In genomic region chr10:94808275-94808674, GRCm38 (mm10) we compare ENCODE assay signal across 25 mouse cellular contexts.
DNase-seq lines count a peak whose midpoint lies in the region; ATAC-seq and TF ChIP-seq lines count a peak whose summit lies in the region.
"Had no signal": no experiment of that assay in that cellular context is flagged by ENCODE, and none has a peak within 500 bp of the region (broad histone marks: within the 10 kb centered on the region; RNA-seq: fewer than 3 reads in every experiment).

No protein-coding gene starts in this region.

- peak; percentile 25 for DNase-seq in forebrain, embryonic 11.5 days (ENCODE audit: low spot score)
- DNase-seq in liver, embryonic 13.5 days, result no peak
- DNase-seq in liver, embryonic 11.5 days (ENCODE audit: low spot score), result no peak
- DNase-seq in liver, embryonic 14.5 days (ENCODE audit: low read depth in 3 of 3, low spot score in 3 of 3), result peak in 2 of 3 experiments; percentile 13 to 20
- peak; percentile 24 for DNase-seq in mesoderm, embryonic 11.5 days (ENCODE audit: low read depth, low spot score)
- no peak for DNase-seq in gastrocnemius, adult 2 months
- DNase-seq: adrenal gland, adult 2 months; cerebellum, adult 18-20 months; cerebellum, postnatal 25 days; embryo, embryonic 11 days; gastrocnemius, postnatal 25 days; heart, adult 18-20 months; kidney, adult 18-20 months; lung, adult 2 months; lung, postnatal 14 days; midbrain, embryonic 14.5 days; retina, postnatal 1 day; right cerebral cortex, postnatal 25 days; spleen, adult 18-20 months had no signal

- H3K36me3 ChIP-seq in forebrain, embryonic 11.5 days (ENCODE audit: control insufficient read depth, insufficient read depth, low read length), result no peaks in the 10 kb centered on the region
- 0 out of 2 replicates have a peak, but pooled peaks cover 3% of the 10 kb centered on the region for H3K36me3 ChIP-seq in forebrain, embryonic 15.5 days
- H3K36me3 ChIP-seq in liver, embryonic 13.5 days, result no peaks in the 10 kb centered on the region
- H3K36me3 ChIP-seq in liver, embryonic 11.5 days (ENCODE audit: control insufficient read depth, insufficient read depth, low read length), result no peaks in the 10 kb centered on the region
- H3K36me3 ChIP-seq in liver, embryonic 14.5 days (replicated peaks; ENCODE audit: control insufficient read depth, insufficient read depth, low read depth), result no peaks in the 10 kb centered on the region
- no peaks in the 10 kb centered on the region for H3K36me3 ChIP-seq in heart, embryonic 11.5 days (ENCODE audit: control insufficient read depth, insufficient read depth, low read length)
- H3K36me3 ChIP-seq: limb, embryonic 12.5 days; neural tube, embryonic 12.5 days had no signal

- ATAC-seq in forebrain, embryonic 11.5 days (replicated peaks; ENCODE audit: low FRiP score), result no peak
- no peak for ATAC-seq in forebrain, embryonic 15.5 days (replicated peaks)
- peak; percentile 60 for ATAC-seq in liver, embryonic 13.5 days (ENCODE audit: low read depth)
- ATAC-seq in liver, embryonic 11.5 days (replicated peaks; ENCODE audit: low FRiP score), result no peak; the same call in 1 of the 2 replicates
- ATAC-seq in liver, embryonic 14.5 days (ENCODE audit: insufficient read depth), result peak; percentile 64; the same call in 1 of the 2 replicates
- ATAC-seq in heart, embryonic 11.5 days (replicated peaks; ENCODE audit: insufficient number of reproducible peaks, low FRiP score, low TSS enrichment), result no peak
- ATAC-seq: forebrain, embryonic 14.5 days; inflammation-experienced regulatory T-cells, adult 6 months had no signal

- no peaks in the 10 kb centered on the region; the same call in 1 of the 2 replicates for H3K4me1 ChIP-seq in forebrain, embryonic 11.5 days (replicated peaks; ENCODE audit: control insufficient read depth, insufficient read depth, low read length)
- H3K4me1 ChIP-seq in forebrain, embryonic 15.5 days, result peaks cover 31% of the 10 kb centered on the region
- H3K4me1 ChIP-seq in liver, embryonic 13.5 days (replicated peaks), result peaks cover 53% of the 10 kb centered on the region
- peaks cover 11% of the 10 kb centered on the region; the same call in 1 of the 2 replicates for H3K4me1 ChIP-seq in liver, embryonic 11.5 days (replicated peaks; ENCODE audit: control insufficient read depth, insufficient read depth, low read length)
- H3K4me1 ChIP-seq in liver, embryonic 14.5 days (replicated peaks; ENCODE audit: control insufficient read depth in 2 of 2, insufficient read depth in 2 of 2, low read length in 1 of 2), result peaks cover 0 to 28% of the 10 kb centered on the region in 2 experiments; a peak in 3 of 4 replicates
- peaks cover 7% of the 10 kb centered on the region for H3K4me1 ChIP-seq in heart, embryonic 11.5 days (ENCODE audit: control insufficient read depth, insufficient read depth, low read length)
- H3K4me1 ChIP-seq: limb, embryonic 12.5 days had no signal

- no peaks in the 10 kb centered on the region for H3K9me3 ChIP-seq in forebrain, embryonic 11.5 days (ENCODE audit: control insufficient read depth, low read length)
- no peaks in the 10 kb centered on the region for H3K9me3 ChIP-seq in forebrain, embryonic 15.5 days
- H3K9me3 ChIP-seq in liver, embryonic 13.5 days (replicated peaks), result no peaks in the 10 kb centered on the region
- H3K9me3 ChIP-seq in liver, embryonic 11.5 days (ENCODE audit: control insufficient read depth, low read length), result no peaks in the 10 kb centered on the region
- H3K9me3 ChIP-seq in liver, embryonic 14.5 days (ENCODE audit: control insufficient read depth, low read length), result no peaks in the 10 kb centered on the region
- no peaks in the 10 kb centered on the region for H3K9me3 ChIP-seq in heart, embryonic 11.5 days (replicated peaks; ENCODE audit: control insufficient read depth, low read length)
- H3K9me3 ChIP-seq: limb, embryonic 12.5 days; neural tube, embryonic 12.5 days had no signal

- H3K27me3 ChIP-seq in forebrain, embryonic 11.5 days (ENCODE audit: control insufficient read depth, insufficient read depth, low read length), result no peaks in the 10 kb centered on the region
- no peaks in the 10 kb centered on the region for H3K27me3 ChIP-seq in forebrain, embryonic 15.5 days
- H3K27me3 ChIP-seq in liver, embryonic 13.5 days, result no peaks in the 10 kb centered on the region
- no peaks in the 10 kb centered on the region for H3K27me3 ChIP-seq in liver, embryonic 11.5 days (replicated peaks; ENCODE audit: control insufficient read depth, insufficient read depth, low read length)
- no peaks in the 10 kb centered on the region for H3K27me3 ChIP-seq in liver, embryonic 14.5 days (ENCODE audit: control insufficient read depth, insufficient read depth, low read length)
- no peaks in the 10 kb centered on the region for H3K27me3 ChIP-seq in heart, embryonic 11.5 days (ENCODE audit: control insufficient read depth, insufficient read depth, low read length)
- H3K27me3 ChIP-seq: neural tube, embryonic 12.5 days had no signal

- no peak overlapping the region for H3K9ac ChIP-seq in forebrain, embryonic 11.5 days (ENCODE audit: low read length)
- no peak overlapping the region for H3K9ac ChIP-seq in forebrain, embryonic 15.5 days (replicated peaks)
- H3K9ac ChIP-seq in liver, embryonic 13.5 days, result no peak overlapping the region
- H3K9ac ChIP-seq in liver, embryonic 11.5 days (ENCODE audit: low read depth, low read length), result no peak overlapping the region
- no peak overlapping the region for H3K9ac ChIP-seq in liver, embryonic 14.5 days (replicated peaks)
- no peak overlapping the region for H3K9ac ChIP-seq in heart, embryonic 11.5 days (ENCODE audit: low read depth, low read length)
- H3K9ac ChIP-seq: limb, embryonic 12.5 days; neural tube, embryonic 12.5 days had no signal

- 86% methylated on average over 6 of the region's 6 CpGs for WGBS in forebrain, embryonic 11.5 days
- WGBS in forebrain, embryonic 15.5 days, result 85% methylated on average over 6 of the region's 6 CpGs
- WGBS in liver, embryonic 13.5 days (ENCODE audit: insufficient replicate concordance), result 38% methylated on average over 6 of the region's 6 CpGs
- 45% methylated on average over 6 of the region's 6 CpGs for WGBS in liver, embryonic 11.5 days
- WGBS in liver, embryonic 14.5 days (ENCODE audit: insufficient replicate concordance), result 31% methylated on average over 6 of the region's 6 CpGs
- 53% methylated on average over 6 of the region's 6 CpGs for WGBS in heart, embryonic 11.5 days (ENCODE audit: insufficient replicate concordance)

- TF ChIP-seq CTCF in liver, embryonic 14.5 days (IDR thresholded peaks at IDR 0.05; ENCODE audit: low read depth), result no peak
- no peak for TF ChIP-seq CTCF in gastrocnemius, adult 2 months (IDR thresholded peaks at IDR 0.05)

- no peak overlapping the region for H3K4me3 ChIP-seq in forebrain, embryonic 11.5 days (ENCODE audit: low read depth, low read length)
- no peak overlapping the region for H3K4me3 ChIP-seq in forebrain, embryonic 15.5 days
- H3K4me3 ChIP-seq in liver, embryonic 13.5 days (replicated peaks), result no peak overlapping the region
- H3K4me3 ChIP-seq in liver, embryonic 11.5 days (ENCODE audit: low read depth, low read length), result no peak overlapping the region
- no peak overlapping the region for H3K4me3 ChIP-seq in liver, embryonic 14.5 days (ENCODE audit: insufficient read depth in 1 of 2, low read depth in 2 of 2, low read length in 2 of 2)
- H3K4me3 ChIP-seq in heart, embryonic 11.5 days (ENCODE audit: low read depth, low read length), result no peak overlapping the region
- no peak overlapping the region for H3K4me3 ChIP-seq in gastrocnemius, adult 2 months
- H3K4me3 ChIP-seq: limb, embryonic 12.5 days; neural tube, embryonic 12.5 days had no signal

- no peak overlapping the region for H3K4me2 ChIP-seq in forebrain, embryonic 11.5 days (ENCODE audit: low read depth, low read length, severe bottlenecking)
- H3K4me2 ChIP-seq in forebrain, embryonic 15.5 days (replicated peaks), result no peak overlapping the region
- no peak overlapping the region for H3K4me2 ChIP-seq in liver, embryonic 13.5 days
- no peak overlapping the region for H3K4me2 ChIP-seq in liver, embryonic 11.5 days
- H3K4me2 ChIP-seq in liver, embryonic 14.5 days (ENCODE audit: low read depth), result no peak overlapping the region
- no peak overlapping the region for H3K4me2 ChIP-seq in heart, embryonic 11.5 days
- H3K4me2 ChIP-seq: limb, embryonic 12.5 days; neural tube, embryonic 12.5 days had no signal

- intact Hi-C loops in gastrocnemius, adult 2 months (cut with DNase I), result loop anchor here (10.0 kb wide), 1 partner anchor 137 kb away; the partner anchor contains the start of gene Plxnc1

- H3K27ac ChIP-seq in forebrain, embryonic 11.5 days (ENCODE audit: low read depth, low read length), result no peak overlapping the region
- no peak overlapping the region for H3K27ac ChIP-seq in forebrain, embryonic 15.5 days (replicated peaks)
- no peak overlapping the region for H3K27ac ChIP-seq in liver, embryonic 13.5 days
- H3K27ac ChIP-seq in liver, embryonic 11.5 days (ENCODE audit: low read depth, low read length), result no peak overlapping the region
- H3K27ac ChIP-seq in liver, embryonic 14.5 days, result no peak overlapping the region
- no peak overlapping the region for H3K27ac ChIP-seq in heart, embryonic 11.5 days (ENCODE audit: low read depth, low read length)
- no peak overlapping the region for H3K27ac ChIP-seq in gastrocnemius, adult 2 months
- H3K27ac ChIP-seq: limb, embryonic 12.5 days; neural tube, embryonic 12.5 days had no signal

- peak; percentile 60 for TF ChIP-seq EP300 in liver, embryonic 14.5 days (IDR thresholded peaks at IDR 0.05; ENCODE audit: low read depth)

Comparison
In these comparisons a context has a peak if more than half of its experiments do, and no peak if none do; other contexts are left out.
1. ATAC-seq: peak in liver, embryonic 13.5 days (single experiment) and liver, embryonic 14.5 days (single experiment); none in forebrain, embryonic 11.5 days (single experiment), forebrain, embryonic 15.5 days (single experiment), liver, embryonic 11.5 days (single experiment) and heart, embryonic 11.5 days (single experiment).
2. DNase-seq: peak in forebrain, embryonic 11.5 days (single experiment), liver, embryonic 14.5 days (2 of 3) and mesoderm, embryonic 11.5 days (single experiment); none in liver, embryonic 13.5 days (single experiment), liver, embryonic 11.5 days (single experiment) and gastrocnemius, adult 2 months (single experiment).